Mouse (Mus musculus): Measurements from ENCODE around the gene Prg3.

DNA sequence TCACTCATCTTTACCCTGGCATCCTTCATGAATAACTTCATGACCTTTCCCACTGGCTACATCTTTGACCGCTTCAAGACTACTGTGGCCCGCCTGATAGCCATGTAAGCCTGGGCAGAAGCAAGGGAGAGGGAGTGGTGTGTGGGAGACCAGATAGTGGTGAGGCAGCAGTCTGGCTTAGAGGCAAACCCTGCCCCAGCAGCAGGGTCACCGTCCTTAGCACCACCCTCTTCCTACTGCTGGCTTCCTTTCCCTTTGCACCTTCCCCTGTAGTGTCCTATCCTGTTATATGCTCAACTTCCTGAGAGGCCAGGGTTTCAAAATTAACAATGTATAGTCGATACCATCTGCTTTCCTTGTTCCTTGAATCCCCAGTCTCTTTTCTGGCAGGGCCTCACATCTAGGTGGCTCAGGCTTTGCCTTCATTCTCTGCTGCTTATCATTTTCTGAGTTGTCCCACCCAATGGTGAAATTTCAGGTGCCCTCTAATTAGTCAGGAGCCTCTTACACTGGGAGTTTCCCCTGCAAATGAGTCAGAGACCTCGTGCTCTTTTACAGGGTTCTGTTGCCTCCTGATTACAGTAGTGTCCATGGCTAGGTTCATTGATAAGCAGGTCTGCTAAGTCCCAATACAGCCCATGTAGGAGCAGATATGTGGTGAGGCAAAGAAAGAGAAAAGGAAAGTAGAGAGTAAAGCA is 49.6 kb upstream of the Prg3 start:
- no peak for TF ChIP-seq HCFC1 (IDR thresholded peaks at IDR 0.05; ENCODE audit: borderline replicate concordance, insufficient read depth, low read length)
- TF ChIP-seq ZNF384 (IDR thresholded peaks at IDR 0.05; ENCODE audit: low read depth, low read length), result no peak
- no peak for TF ChIP-seq MAFK (IDR thresholded peaks at IDR 0.05; ENCODE audit: insufficient read depth, low read depth, low read length)

Measured in ES-E14 (cell line).